Mouse (Mus musculus) megakaryocyte, embryonic 14.5 days (primary cell): Measurements from ENCODE around the gene Rab12.

Source experiments
- FLI1 ChIP-seq: IDR thresholded peaks from 2 replicates; pipeline ENCODE4 v1.6.1; 2012; ENCODE audit warnings: low read length, inconsistent platforms, mixed read lengths
- GATA1 ChIP-seq: IDR thresholded peaks from 3 replicates; pipeline ENCODE4 v1.6.1; 2012; ENCODE audit warnings: mixed read lengths, low read length, inconsistent platforms, borderline replicate concordance

DNA sequence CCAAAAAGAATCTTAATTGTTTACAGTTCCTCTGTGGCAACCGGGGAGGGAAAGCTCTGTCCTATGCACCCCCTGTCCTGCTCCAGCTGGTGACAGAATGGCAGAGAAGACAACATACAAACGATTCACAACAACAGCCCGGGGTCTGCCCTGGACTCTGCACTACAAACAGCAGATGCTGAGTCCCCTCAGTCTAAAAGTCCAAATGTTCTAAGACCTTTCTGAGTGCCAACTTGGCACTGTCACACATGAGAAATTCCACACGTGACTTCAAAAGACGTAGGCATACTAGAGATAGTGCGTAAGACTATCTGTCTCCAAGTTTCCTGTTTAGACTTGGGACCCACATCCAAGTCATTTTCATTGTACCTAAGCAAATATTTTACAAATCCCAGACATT lies 16.7 kb downstream of the Rab12 start:
- TF ChIP-seq FLI1: no peak
- TF ChIP-seq GATA1: no peak
